ENCODE assay signal across 19 mouse cellular contexts in the genomic region with DNA sequence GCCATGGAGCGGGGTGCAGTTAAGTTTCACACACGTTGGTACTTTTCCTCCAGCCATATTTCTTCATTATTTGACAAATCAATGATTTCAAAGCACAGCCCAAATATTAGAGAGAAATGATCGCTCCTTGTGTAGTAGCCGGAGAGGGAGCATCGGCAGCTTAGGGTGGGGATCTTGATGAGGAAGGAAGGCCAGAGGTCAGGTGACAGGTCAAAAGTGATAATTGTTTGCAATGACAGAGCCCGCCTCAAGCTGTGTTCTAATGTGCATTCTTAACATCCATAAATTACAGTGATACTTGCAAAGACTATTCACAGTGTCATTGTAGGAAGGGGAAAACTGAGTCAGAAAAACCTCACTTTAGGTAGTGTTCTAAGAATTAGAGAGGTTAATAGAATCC.
A peak's percentile ranks its signal among the peaks of the same experiment; 100 is the strongest.
DNase-seq lines count a peak whose midpoint lies in the region; ATAC-seq and TF ChIP-seq lines count a peak whose summit lies in the region.
"Had no signal": no experiment of that assay in that cellular context is flagged by ENCODE, and none has a peak within 500 bp of the region (broad histone marks: within the 10 kb centered on the region; RNA-seq: fewer than 3 reads in every experiment).

No protein-coding gene starts in this region.

- ATAC-seq in heart, embryonic 16.5 days (replicated peaks; ENCODE audit: extremely low read depth, insufficient read depth, low FRiP score): no peak
- no peak for ATAC-seq in lung, embryonic 14.5 days (ENCODE audit: insufficient read depth)
- no peak for ATAC-seq in stomach, embryonic 14.5 days (ENCODE audit: insufficient number of reproducible peaks, insufficient read depth, low FRiP score, low read depth)
- ATAC-seq: inflammation-experienced regulatory T-cells, adult 6 months; midbrain, embryonic 15.5 days had no signal

- peaks cover 50% of the 10 kb centered on the region for H3K4me1 ChIP-seq in heart, embryonic 16.5 days (ENCODE audit: control insufficient read depth, insufficient read depth, low read length)
- 0 out of 2 replicates have a peak, but pooled peaks cover 4% of the 10 kb centered on the region for H3K4me1 ChIP-seq in lung, embryonic 14.5 days (ENCODE audit: insufficient read depth)
- H3K4me1 ChIP-seq in stomach, embryonic 14.5 days (ENCODE audit: control insufficient read depth, insufficient read depth, low read length): peaks cover 14% of the 10 kb centered on the region; the same call in 1 of the 2 replicates
- H3K4me1 ChIP-seq in embryonic facial prominence, embryonic 10.5 days: peaks cover 31% of the 10 kb centered on the region
- H3K4me1 ChIP-seq: midbrain, embryonic 15.5 days had no signal

- no peaks in the 10 kb centered on the region for H3K27me3 ChIP-seq in heart, embryonic 16.5 days (ENCODE audit: control insufficient read depth, insufficient read depth, low read length)
- H3K27me3 ChIP-seq in lung, embryonic 14.5 days (ENCODE audit: insufficient read depth, low read length): no peaks in the 10 kb centered on the region
- H3K27me3 ChIP-seq in stomach, embryonic 14.5 days (ENCODE audit: control insufficient read depth, insufficient read depth, low read length): no peaks in the 10 kb centered on the region
- no peaks in the 10 kb centered on the region for H3K27me3 ChIP-seq in embryonic facial prominence, embryonic 10.5 days (replicated peaks; ENCODE audit: low read depth, poor library complexity, severe bottlenecking)
- H3K27me3 ChIP-seq: CH12.LX; liver, embryonic 15.5 days; midbrain, embryonic 15.5 days had no signal

- H3K27ac ChIP-seq in gastrocnemius, adult 2 months: peak overlapping the region; percentile 86
- peak overlapping the region; percentile 86 for H3K27ac ChIP-seq in heart, embryonic 16.5 days (ENCODE audit: low read length)
- H3K27ac ChIP-seq in lung, embryonic 14.5 days (ENCODE audit: low read depth): peak overlapping the region; percentile 64
- H3K27ac ChIP-seq in stomach, embryonic 14.5 days (ENCODE audit: low read length): peak overlapping the region; percentile 68; the same call in 1 of the 2 replicates
- H3K27ac ChIP-seq in embryonic facial prominence, embryonic 10.5 days (replicated peaks): no peak overlapping the region
- H3K27ac ChIP-seq: hindbrain, embryonic 10.5 days; kidney, postnatal 0 days; layer of hippocampus, adult 2 months; liver, embryonic 15.5 days; midbrain, embryonic 15.5 days had no signal

- intact Hi-C loops in gastrocnemius, adult 2 months (cut with DNase I): loop anchor here (5.0 to 10.0 kb wide), 3 partner anchors 42 to 410 kb away; a partner anchor contains a TSS
- intact Hi-C loops in heart, postnatal 25 days (cut with DNase I): no loop called here

- no peak overlapping the region for H3K4me2 ChIP-seq in heart, embryonic 16.5 days (ENCODE audit: low read depth, low read length)
- H3K4me2 ChIP-seq in lung, embryonic 14.5 days: no peak overlapping the region
- H3K4me2 ChIP-seq in stomach, embryonic 14.5 days (replicated peaks; ENCODE audit: low read depth, low read length): no peak overlapping the region
- H3K4me2 ChIP-seq: liver, embryonic 15.5 days; midbrain, embryonic 15.5 days had no signal

- no peak for TF ChIP-seq CTCF in gastrocnemius, adult 2 months (IDR thresholded peaks at IDR 0.05)
- no peak for TF ChIP-seq CTCF in lung, embryonic 14.5 days (IDR thresholded peaks at IDR 0.05; ENCODE audit: low read depth)

- no peaks in the 10 kb centered on the region for H3K9me3 ChIP-seq in heart, embryonic 16.5 days (replicated peaks; ENCODE audit: control insufficient read depth, low read length)
- no peaks in the 10 kb centered on the region for H3K9me3 ChIP-seq in lung, embryonic 14.5 days (ENCODE audit: low read depth, low read length)
- no peaks in the 10 kb centered on the region for H3K9me3 ChIP-seq in stomach, embryonic 14.5 days (ENCODE audit: control insufficient read depth, low read depth, low read length)
- no peaks in the 10 kb centered on the region for H3K9me3 ChIP-seq in embryonic facial prominence, embryonic 10.5 days
- H3K9me3 ChIP-seq: hindbrain, embryonic 10.5 days; liver, embryonic 15.5 days; midbrain, embryonic 15.5 days had no signal

- peak overlapping the region; percentile 43; the same call in 1 of the 2 replicates for H3K9ac ChIP-seq in heart, embryonic 16.5 days (ENCODE audit: low read length)
- no peak overlapping the region for H3K9ac ChIP-seq in lung, embryonic 14.5 days
- no peak overlapping the region for H3K9ac ChIP-seq in stomach, embryonic 14.5 days (replicated peaks; ENCODE audit: low read depth, low read length)
- H3K9ac ChIP-seq: liver, embryonic 15.5 days; midbrain, embryonic 15.5 days had no signal

- DNase-seq in gastrocnemius, adult 2 months: no peak
- no peak for DNase-seq in gastrocnemius, postnatal 25 days
- DNase-seq in heart, postnatal 25 days (ENCODE audit: low spot score): no peak
- no peak for DNase-seq in lung, embryonic 14.5 days
- no peak for DNase-seq in lung, postnatal 14 days
- DNase-seq in embryonic facial prominence, embryonic 10.5 days (ENCODE audit: low spot score): no peak
- DNase-seq: adrenal gland, adult 2 months; cerebellum, postnatal 10 days; retina, postnatal 1 day; right cerebral cortex, postnatal 4 days had no signal

- H3K36me3 ChIP-seq in heart, embryonic 16.5 days (ENCODE audit: control insufficient read depth, insufficient read depth): no peaks in the 10 kb centered on the region
- no peaks in the 10 kb centered on the region for H3K36me3 ChIP-seq in lung, embryonic 14.5 days (ENCODE audit: insufficient read depth)
- no peaks in the 10 kb centered on the region for H3K36me3 ChIP-seq in stomach, embryonic 14.5 days (ENCODE audit: control insufficient read depth, insufficient read depth, low read length)
- no peaks in the 10 kb centered on the region for H3K36me3 ChIP-seq in embryonic facial prominence, embryonic 10.5 days (replicated peaks)
- H3K36me3 ChIP-seq: hindbrain, embryonic 10.5 days; liver, embryonic 15.5 days; midbrain, embryonic 15.5 days had no signal

- WGBS in heart, embryonic 16.5 days: 68% methylated on average over 6 of the region's 6 CpGs
- 52% methylated on average over 6 of the region's 6 CpGs for WGBS in lung, embryonic 14.5 days
- 31% methylated on average over 6 of the region's 6 CpGs for whole genome bisulfite sequencing in stomach, embryonic 14.5 days
- 48% methylated on average over 6 of the region's 6 CpGs for WGBS in embryonic facial prominence, embryonic 10.5 days

- H3K4me3 ChIP-seq in gastrocnemius, adult 2 months: no peak overlapping the region
- H3K4me3 ChIP-seq in heart, embryonic 16.5 days (ENCODE audit: low read length): no peak overlapping the region
- no peak overlapping the region for H3K4me3 ChIP-seq in lung, embryonic 14.5 days (ENCODE audit: low read depth, low read length)
- H3K4me3 ChIP-seq in stomach, embryonic 14.5 days (ENCODE audit: low read depth, low read length): no peak overlapping the region
- H3K4me3 ChIP-seq in embryonic facial prominence, embryonic 10.5 days: no peak overlapping the region
- H3K4me3 ChIP-seq: hindbrain, embryonic 10.5 days; layer of hippocampus, adult 2 months; liver, embryonic 15.5 days; midbrain, embryonic 15.5 days had no signal
